Mouse (Mus musculus) MEL (cell line): ENCODE measurements around the gene Pola1. TPM values are rescaled to one million over a fixed set of nuclear protein-coding genes. Genes with fewer than 3 reads are reported as not detected.

ENCODE experiments used
- DNase-seq: peaks from one replicate; pipeline ENCODE4 v3.0.0; 2011; ENCODE audit warnings: low read depth, low spot score
- H3K27ac ChIP-seq: 2 replicates; pipeline ENCODE4 v1.5.1; 2012; ENCODE audit warnings: low read depth, mild to moderate bottlenecking, control low read depth, low read length, moderate library complexity; ENCODE audit not compliant: control insufficient read depth
- H3K27me3 ChIP-seq, 2 experiments: fragments of 150-350 bp in 1 of 2; sonication (generic) in 1 of 2; 2 replicates each; pipeline ENCODE4 v1.6.1; 2012; ENCODE audit warnings: low read length in 2 of 2, mild to moderate bottlenecking in 2 of 2, improper control_type of control experiment in 1 of 2, moderate library complexity in 1 of 2; ENCODE audit not compliant: insufficient read depth in 2 of 2, control insufficient read depth in 1 of 2
- H3K36me3 ChIP-seq, 2 experiments: 2 replicates each; pipeline ENCODE4 v1.6.1; 2012 to 2014; ENCODE audit warnings: low read length in 2 of 2, improper control_type of control experiment in 1 of 2, inconsistent platforms in 1 of 2, mild to moderate bottlenecking in 1 of 2; ENCODE audit not compliant: insufficient read depth in 2 of 2, control insufficient read depth in 1 of 2
- H3K4me1 ChIP-seq, 2 experiments: fragments of 150-350 bp in 1 of 2; sonication (generic) in 1 of 2; 2 replicates each; pipeline ENCODE4 v1.6.1; 2012; ENCODE audit warnings: low read length in 2 of 2, improper control_type of control experiment in 1 of 2, mild to moderate bottlenecking in 1 of 2; ENCODE audit not compliant: insufficient read depth in 2 of 2, control insufficient read depth in 1 of 2
- H3K4me3 ChIP-seq, 2 experiments: fragments of 150-350 bp in 1 of 2; sonication (generic) in 1 of 2; 2 replicates each; pipeline ENCODE4 v1.5.1; 2012; ENCODE audit warnings: low read depth in 2 of 2, low read length in 2 of 2, mild to moderate bottlenecking in 2 of 2, moderate library complexity in 2 of 2, control low read depth in 1 of 2, improper control_type of control experiment in 1 of 2; ENCODE audit not compliant: control insufficient read depth in 1 of 2, insufficient read depth in 1 of 2
- H3K79me2 ChIP-seq: 2 replicates; pipeline ENCODE4 v1.6.1; 2012; ENCODE audit warnings: mild to moderate bottlenecking, low read length, moderate library complexity; ENCODE audit not compliant: control insufficient read depth, poor library complexity, insufficient read depth
- H3K9ac ChIP-seq: 2 replicates; pipeline ENCODE4 v1.6.1; 2012; ENCODE audit warnings: low read depth, mild to moderate bottlenecking, control low read depth, low read length, moderate library complexity; ENCODE audit not compliant: control insufficient read depth, poor library complexity, severe bottlenecking
- H3K9me3 ChIP-seq: fragments of 150-350 bp; sonication (generic); replicated peaks from 2 replicates; pipeline ENCODE4 v1.6.1; 2012; ENCODE audit warnings: mild to moderate bottlenecking, low read length, improper control_type of control experiment, moderate library complexity; ENCODE audit not compliant: insufficient read depth
- BHLHE40 ChIP-seq: IDR thresholded peaks from 2 replicates; pipeline ENCODE4 v1.6.1; 2012; ENCODE audit warnings: low read depth, mild to moderate bottlenecking, inconsistent platforms, low read length, improper control_type of control experiment, borderline replicate concordance
- CHD1 ChIP-seq: IDR thresholded peaks from 2 replicates; pipeline ENCODE4 v1.6.1; 2012; ENCODE audit warnings: low read depth, mild to moderate bottlenecking, inconsistent platforms, low read length, improper control_type of control experiment
- CTCF ChIP-seq, 3 experiments: IDR thresholded peaks in 2 of 3; conservative IDR thresholded peaks in 1 of 3; 2 replicates each; pipeline ENCODE4 v1.5.1; 2011 to 2012; ENCODE audit warnings: low read length in 3 of 3, low read depth in 2 of 3, mild to moderate bottlenecking in 2 of 3, improper control_type of control experiment in 1 of 3, inconsistent platforms in 1 of 3, mixed read lengths in 1 of 3, moderate library complexity in 1 of 3; ENCODE audit not compliant: control insufficient read depth in 1 of 3, insufficient read depth in 1 of 3, poor library complexity in 1 of 3, severe bottlenecking in 1 of 3
- ELF1 ChIP-seq: IDR thresholded peaks from 2 replicates; pipeline ENCODE4 v1.6.1; 2014; ENCODE audit warnings: low read depth, mild to moderate bottlenecking, inconsistent platforms, low read length, improper control_type of control experiment, moderate library complexity
- ETS1 ChIP-seq: IDR thresholded peaks from 2 replicates; pipeline ENCODE4 v1.6.1; 2012; ENCODE audit warnings: low read depth, mild to moderate bottlenecking, inconsistent platforms, low read length, improper control_type of control experiment, moderate library complexity
- GATA1 ChIP-seq: IDR thresholded peaks from 2 replicates; pipeline ENCODE4 v1.6.1; 2011; ENCODE audit warnings: low read depth, low read length, improper control_type of control experiment
- JUND ChIP-seq: IDR thresholded peaks from 2 replicates; pipeline ENCODE4 v1.6.1; 2011; ENCODE audit warnings: low read depth, mild to moderate bottlenecking, improper control_type of control experiment, low read length
- MAX ChIP-seq: IDR thresholded peaks from 2 replicates; pipeline ENCODE4 v1.6.1; 2011; ENCODE audit warnings: low read length, improper control_type of control experiment
- MAZ ChIP-seq: IDR thresholded peaks from 2 replicates; pipeline ENCODE4 v1.6.1; 2012; ENCODE audit warnings: low read depth, mild to moderate bottlenecking, inconsistent platforms, low read length, improper control_type of control experiment
- MEF2A ChIP-seq: IDR thresholded peaks from 2 replicates; pipeline ENCODE4 v1.6.1; 2014; ENCODE audit warnings: low read depth, mild to moderate bottlenecking, inconsistent platforms, low read length, improper control_type of control experiment; ENCODE audit not compliant: poor library complexity, insufficient replicate concordance, severe bottlenecking; ENCODE audit errors: extremely low read depth
- MXI1 ChIP-seq: IDR thresholded peaks from 2 replicates; pipeline ENCODE4 v1.6.1; 2011; ENCODE audit warnings: mild to moderate bottlenecking, low read depth, low read length, improper control_type of control experiment
- MYC ChIP-seq: IDR thresholded peaks from 2 replicates; pipeline ENCODE4 v1.6.1; 2011; ENCODE audit warnings: low read depth, mild to moderate bottlenecking, low read length, improper control_type of control experiment, moderate library complexity
- NELFE ChIP-seq: IDR thresholded peaks from 2 replicates; pipeline ENCODE4 v1.6.1; 2011; ENCODE audit warnings: low read depth, low read length, improper control_type of control experiment
- POLR2AphosphoS2 ChIP-seq: IDR thresholded peaks from 2 replicates; pipeline ENCODE4 v1.6.1; 2011; ENCODE audit warnings: low read length, improper control_type of control experiment
- RCOR1 ChIP-seq: IDR thresholded peaks from 2 replicates; pipeline ENCODE4 v1.6.1; 2012; ENCODE audit warnings: low read depth, mild to moderate bottlenecking, inconsistent platforms, low read length, improper control_type of control experiment
- SIN3A ChIP-seq: IDR thresholded peaks from 2 replicates; pipeline ENCODE4 v1.6.1; 2012; ENCODE audit warnings: low read length, improper control_type of control experiment, inconsistent platforms
- SMC3 ChIP-seq: IDR thresholded peaks from 2 replicates; pipeline ENCODE4 v1.6.1; 2011; ENCODE audit warnings: low read depth, low read length, improper control_type of control experiment
- TBP ChIP-seq: IDR thresholded peaks from 2 replicates; pipeline ENCODE4 v1.8.0; 2011; ENCODE audit warnings: low read depth, low read length, improper control_type of control experiment
- TCF12 ChIP-seq: IDR thresholded peaks from 2 replicates; pipeline ENCODE4 v1.6.1; 2014; ENCODE audit warnings: low read depth, mild to moderate bottlenecking, inconsistent platforms, low read length, improper control_type of control experiment, moderate library complexity
- UBTF ChIP-seq: IDR thresholded peaks from 2 replicates; pipeline ENCODE4 v1.6.1; 2012; ENCODE audit warnings: low read depth, mild to moderate bottlenecking, inconsistent platforms, low read length, improper control_type of control experiment, moderate library complexity, borderline replicate concordance; ENCODE audit not compliant: insufficient read depth
- ZC3H11A ChIP-seq: IDR thresholded peaks from 2 replicates; pipeline ENCODE4 v1.6.1; 2012; ENCODE audit warnings: low read depth, mild to moderate bottlenecking, inconsistent platforms, low read length, improper control_type of control experiment
- ZKSCAN1 ChIP-seq: IDR thresholded peaks from 2 replicates; pipeline ENCODE4 v1.6.1; 2012; ENCODE audit warnings: low read depth, mild to moderate bottlenecking, inconsistent platforms, low read length, improper control_type of control experiment, moderate library complexity
- ZNF384 ChIP-seq: IDR thresholded peaks from 2 replicates; pipeline ENCODE4 v1.6.1; 2012; ENCODE audit warnings: low read depth, mild to moderate bottlenecking, inconsistent platforms, low read length, improper control_type of control experiment
- polyA plus RNA-seq, 2 experiments: library from polyadenylated mRNA; stranded (reverse) in 1 of 2; unstranded in 1 of 2; fragments of >175 nt in 1 of 2; fragments of >200 nt in 1 of 2; gene quantifications; 2 replicates each; pipeline versions ENCODE4 v1.2.1 to v1.2.4; 2012; ENCODE audit warnings: low replicate concordance in 2 of 2, low read depth in 1 of 2; ENCODE audit not compliant: insufficient read length in 2 of 2, insufficient read depth in 1 of 2, missing spikeins in 1 of 2
- total RNA-seq: library from RNA; depleted of rRNA; stranded (reverse); fragments of 300-350 nt; gene quantifications from 2 replicates; pipeline ENCODE4 v1.2.3, GENCODE M21; 2012

Gene Pola1
- total and polyA plus RNA-seq, 3 experiments, result 26.8 to 38.7 (median 36.1) TPM

GRCm38 (mm10) chrX:93634861-93635375 lies 3.0 kb upstream of the Pola1 start:
- no peaks in the 10 kb centered on the region for H3K9me3 ChIP-seq
- no peak overlapping the region for H3K27ac ChIP-seq
- peaks cover 19% of the 10 kb centered on the region for H3K79me2 ChIP-seq
- no peak overlapping the region for H3K9ac ChIP-seq
- H3K4me1 ChIP-seq, result peaks cover 0 to 7% of the 10 kb centered on the region in 2 experiments; a peak in 2 of 4 replicates
- TF ChIP-seq MAX (no peak), GATA1 (no peak), MXI1 (no peak), NELFE (no peak), CHD1 (no peak), MYC (no peak)
- no peak overlapping the region for H3K4me3 ChIP-seq
- peak; percentile 37 for DNase-seq
- peaks cover 0 to 12% of the 10 kb centered on the region in 2 experiments; a peak in 2 of 4 replicates for H3K36me3 ChIP-seq
- H3K27me3 ChIP-seq, result no peaks in the 10 kb centered on the region

GRCm38 (mm10) chrX:93630256-93630655 lies 1.7 kb downstream of the Pola1 start:
- H3K36me3 ChIP-seq, result peaks cover 0 to 42% of the 10 kb centered on the region in 2 experiments; a peak in 3 of 4 replicates
- no peak for TF ChIP-seq TCF12
- TF ChIP-seq MXI1, result no peak
- TF ChIP-seq CTCF (IDR thresholded peaks at IDR 0.05 in 2 of 3, conservative IDR thresholded peaks at IDR 0.05 in 1 of 3; ENCODE audit: control insufficient read depth in 1 of 3, insufficient read depth in 1 of 3, low read depth in 2 of 3, low read length in 3 of 3, poor library complexity in 1 of 3, severe bottlenecking in 1 of 3), result no peak
- TF ChIP-seq BHLHE40, result no peak
- no peak for TF ChIP-seq ETS1
- TF ChIP-seq JUND, result no peak
- TF ChIP-seq POLR2AphosphoS2, result no peak
- no peak for TF ChIP-seq NELFE
- no peak for TF ChIP-seq ELF1
- no peak for TF ChIP-seq SIN3A
- no peak for TF ChIP-seq UBTF
- no peak for TF ChIP-seq TBP
- TF ChIP-seq ZC3H11A, result no peak
- TF ChIP-seq RCOR1, result no peak
- TF ChIP-seq ZNF384, result no peak
- TF ChIP-seq MAZ, result no peak
- no peak for TF ChIP-seq MEF2A
- TF ChIP-seq SMC3, result no peak
- TF ChIP-seq ZKSCAN1, result no peak
- TF ChIP-seq CHD1, result no peak
- TF ChIP-seq, all 39 proteins: peak for 0
- H3K27ac ChIP-seq, result no peak overlapping the region
- no peaks in the 10 kb centered on the region for H3K27me3 ChIP-seq
- H3K9me3 ChIP-seq, result no peaks in the 10 kb centered on the region
- H3K9ac ChIP-seq, result peak overlapping the region; percentile 12
- peak overlapping the region; percentile 46 to 92; a peak in 2 of 4 replicates for H3K4me3 ChIP-seq
- H3K4me1 ChIP-seq, result peaks cover 4 to 5% of the 10 kb centered on the region in 2 experiments; a peak in 3 of 4 replicates
- peaks cover 46% of the 10 kb centered on the region for H3K79me2 ChIP-seq
- DNase-seq, result peak; percentile 21
